Mouse (Mus musculus): Measurements from ENCODE around the gene Xrcc6.

DNA sequence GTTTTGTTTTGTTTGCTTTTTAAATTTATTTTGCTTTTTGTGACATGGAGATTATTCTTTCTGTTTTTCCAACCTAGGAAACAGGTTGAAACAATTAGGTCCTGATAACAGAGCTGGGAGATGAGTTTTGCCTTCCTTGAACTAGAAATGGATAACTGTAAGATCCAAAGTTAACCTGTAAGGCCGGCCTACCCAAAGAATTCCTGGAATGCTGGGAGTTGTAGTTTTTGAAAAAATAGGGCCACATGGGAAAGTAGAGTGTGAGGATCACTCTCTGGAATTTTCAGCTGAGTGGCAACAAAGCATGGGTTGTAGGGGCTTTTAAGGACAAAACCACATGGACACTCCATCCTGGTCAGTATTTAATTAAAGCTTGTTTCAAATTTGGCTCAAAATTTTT, 5.5 kb upstream of the Xrcc6 start:
- TF ChIP-seq POLR2A (IDR thresholded peaks at IDR 0.05; ENCODE audit: extremely low read depth, insufficient read depth, low read length) (no peak), CTCF (IDR thresholded peaks at IDR 0.05; ENCODE audit: extremely low read depth, insufficient read depth, low read length) (no peak)

Data from cortical plate, adult 2 months (tissue).